Mouse (Mus musculus) intestine, embryonic 14.5 days (tissue): Measurements from ENCODE around the gene Olfr1420. TPM values are rescaled to one million over a fixed set of nuclear protein-coding genes. Genes with fewer than 3 reads are reported as not detected.
"Not testable (repeated sequence)": the region's sequence is repeated elsewhere in the genome, so short reads cannot be mapped to it uniquely, and the experiment has no call there.

Experiments used
- ATAC-seq: fragments of 200-750 bp; cut with Nextera tagmentation; replicated peaks from 2 replicates; pipeline ENCODE4 v1.8.0; 2017; ENCODE audit warnings: low read depth, moderate number of reproducible peaks, moderate TSS enrichment, moderate library complexity; ENCODE audit not compliant: low FRiP score, low TSS enrichment
- DNase-seq: peaks from one replicate; pipeline ENCODE4 v3.0.0-alpha.2; 2018; ENCODE audit warnings: low spot score
- H3K27ac ChIP-seq: fragments of 300-500 bp; sonication (generic); 2 replicates; pipeline ENCODE4 v1.5.1; 2014; ENCODE audit warnings: low read depth, mild to moderate bottlenecking, control low read depth
- H3K27me3 ChIP-seq: fragments of 300-500 bp; sonication (generic); replicated peaks from 2 replicates; pipeline ENCODE4 v1.6.1; 2014; ENCODE audit warnings: low read length, control low read depth; ENCODE audit not compliant: control insufficient read depth, insufficient read depth
- H3K36me3 ChIP-seq: fragments of 300-500 bp; sonication (generic); 2 replicates; pipeline ENCODE4 v1.6.1; 2014; ENCODE audit warnings: low read length, control low read depth; ENCODE audit not compliant: control insufficient read depth, insufficient read depth
- H3K4me1 ChIP-seq: fragments of 300-500 bp; sonication (generic); replicated peaks from 2 replicates; pipeline ENCODE4 v1.6.1; 2014; ENCODE audit warnings: low read length, control low read depth, mixed read lengths; ENCODE audit not compliant: control insufficient read depth, insufficient read depth
- H3K4me2 ChIP-seq: fragments of 300-500 bp; sonication (generic); 2 replicates; pipeline ENCODE4 v1.6.1; 2014; ENCODE audit warnings: low read length
- H3K4me3 ChIP-seq: fragments of 300-500 bp; sonication (generic); 2 replicates; pipeline ENCODE4 v1.5.1; 2014; ENCODE audit warnings: low read depth, low read length, control low read depth, mixed read lengths
- H3K9ac ChIP-seq: fragments of 300-500 bp; sonication (generic); 2 replicates; pipeline ENCODE4 v1.6.1; 2014; ENCODE audit warnings: mild to moderate bottlenecking, low read length
- H3K9me3 ChIP-seq: fragments of 300-500 bp; sonication (generic); 2 replicates; pipeline ENCODE4 v1.6.1; 2016; ENCODE audit warnings: low read length, control low read depth; ENCODE audit not compliant: control insufficient read depth
- whole genome bisulfite sequencing: fragments of 180-500 bp; shearing (Covaris S2); extraction: QIAGEN DNeasy Blood & Tissue Kit; methylation state at CpG from one replicate; pipeline ENCODE4 v1.1.7; 2014; 5-methylcytosine and 5-hydroxymethylcytosine counted together
- microRNA-seq: library from miRNA; unstranded; fragments of <30 nt; microRNA quantifications from one replicate; pipeline ENCODE4, GENCODE M21; 2016
- polyA plus RNA-seq: library from polyadenylated mRNA; unstranded; fragments of >200 nt; fragmentation: Nextera tagmentation; extraction: Ambion mirVana; gene quantifications from 2 replicates; pipeline ENCODE4 v1.2.1, GENCODE M21; 2014

Olfr1420 gene
- polyA plus RNA-seq, 1 experiment from 2014 or later, result 0.12 TPM

DNA sequence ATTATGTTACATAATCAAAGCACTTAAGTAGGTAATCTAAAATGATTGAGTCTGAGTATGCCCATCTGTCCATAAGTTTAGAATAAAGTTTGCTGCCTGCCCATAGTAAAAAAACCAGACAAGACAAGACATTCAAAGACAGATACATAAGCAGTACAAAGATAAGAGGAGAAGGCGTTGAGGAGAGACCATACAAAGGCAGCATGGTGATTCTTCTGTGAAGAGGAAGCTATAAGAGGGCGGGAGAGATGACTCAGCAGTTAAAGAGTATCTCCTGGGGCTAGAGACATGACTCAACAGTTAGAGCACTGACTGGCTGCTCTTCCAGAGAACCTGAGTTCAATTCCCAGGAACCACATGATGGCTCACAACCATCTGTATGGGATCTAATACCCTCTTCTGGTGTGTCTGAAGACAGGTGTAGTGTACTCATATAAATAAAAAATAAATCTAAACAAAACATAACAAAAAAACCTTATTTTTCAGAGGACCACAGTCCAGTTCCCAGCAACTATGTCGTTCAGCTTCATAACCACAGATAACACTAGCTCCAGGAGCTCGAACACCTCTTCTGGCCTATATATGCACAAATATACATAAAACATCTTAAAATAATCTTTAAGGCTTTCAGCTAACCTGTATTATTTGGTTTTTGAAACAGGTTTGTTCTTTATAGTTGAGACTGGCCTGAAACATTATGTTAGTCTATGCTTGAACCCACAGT is 41.8 kb downstream of the Olfr1420 start:
- Histone ChIP-seq H3K36me3 (peaks cover 96% of the 10 kb centered on the region), H3K4me1 (no peaks in the 10 kb centered on the region), H3K9ac (no peak overlapping the region), H3K4me2 (no peak overlapping the region), H3K9me3 (no peaks in the 10 kb centered on the region), H3K27ac (no peak overlapping the region), H3K4me3 (no peak overlapping the region), H3K27me3 (no peaks in the 10 kb centered on the region)
- DNase-seq (no peak), ATAC-seq (no peak)
- 92% methylated on average over 4 of the region's 4 CpGs for WGBS

DNA sequence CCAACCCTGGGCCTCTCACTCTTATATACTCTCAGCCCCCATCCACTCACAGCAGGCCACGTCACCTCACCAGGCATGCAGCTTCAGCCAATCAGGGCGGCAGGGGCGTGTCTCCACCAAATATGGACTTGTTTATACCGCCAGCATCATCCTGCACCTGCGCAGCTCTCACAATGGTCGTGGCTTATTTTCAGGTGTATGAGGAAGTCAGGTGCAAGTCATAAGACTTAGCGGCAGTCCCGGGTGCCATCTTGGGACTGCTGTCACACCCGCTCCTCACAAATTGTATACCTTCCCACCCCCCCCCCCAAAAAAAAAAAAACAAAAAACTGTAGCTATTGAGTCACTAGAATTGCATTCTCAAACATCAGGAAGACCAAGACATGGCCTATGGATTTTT is 60.1 kb downstream of the Olfr1420 start:
- WGBS, result 97% methylated on average over 9 of the region's 9 CpGs
- not testable (repeated sequence) for ATAC-seq

More for the DNA sequence above, 60.1 kb downstream of the Olfr1420 start:
- peaks cover 40% of the 10 kb centered on the region for H3K36me3 ChIP-seq
- H3K9me3 ChIP-seq, H3K4me2 ChIP-seq, H3K27me3 ChIP-seq, H3K9ac ChIP-seq, H3K4me1 ChIP-seq, H3K4me3 ChIP-seq, H3K27ac ChIP-seq, DNase-seq: not testable (repeated sequence)

Small RNA genes lying within 50 kb of the gene (microRNA-seq; reads per million reads assigned to microRNA genes)
- 8.4 reads per million, percentile 38 among the genes with 10 or more reads in this experiment for gene Mir6994

Other genes starting within 250 kb of the Olfr1420 start
- gene Ms4a3, start 245.7 kb upstream of the Olfr1420 start, polyA plus RNA-seq, result not detected in 2 replicates
- gene Oosp2, start 226.0 kb upstream of the Olfr1420 start, polyA plus RNA-seq, result not detected in 2 replicates
- gene Oosp1, start 195.4 kb upstream of the Olfr1420 start, polyA plus RNA-seq, result not detected in 2 replicates
- not detected in 2 replicates for gene Oosp3, start 189.5 kb upstream of the Olfr1420 start, polyA plus RNA-seq
- gene Gif, start 139.0 kb upstream of the Olfr1420 start, polyA plus RNA-seq, result not detected in 2 replicates
- 67.1 and 67.8 TPM in 2 replicates for gene Mrpl16, start 116.2 kb upstream of the Olfr1420 start, polyA plus RNA-seq
- 28.4 and 30.0 TPM in 2 replicates for gene Stx3, start 67.2 kb upstream of the Olfr1420 start, polyA plus RNA-seq
- gene Olfr1417, start 47.3 kb upstream of the Olfr1420 start, polyA plus RNA-seq, result 0.12 TPM in 1 of 2 replicates, not detected in the other
- gene Olfr1418, start 25.5 kb upstream of the Olfr1420 start, polyA plus RNA-seq, result not detected in 2 replicates
- gene Olfr1419, start 11.5 kb upstream of the Olfr1420 start, polyA plus RNA-seq, result not detected in 2 replicates
- gene Patl1, start 25.8 kb downstream of the Olfr1420 start, polyA plus RNA-seq, result 23.2 and 25.4 TPM in 2 replicates
- 8.8 and 9.0 TPM in 2 replicates for gene Osbp, start 79.4 kb downstream of the Olfr1420 start, polyA plus RNA-seq
- gene Olfr1423, start 154.8 kb downstream of the Olfr1420 start, polyA plus RNA-seq, result not detected in 2 replicates
- 0.12 TPM in 1 of 2 replicates, not detected in the other for gene Olfr1424, start 176.1 kb downstream of the Olfr1420 start, polyA plus RNA-seq
- gene Olfr1425, start 191.2 kb downstream of the Olfr1420 start, polyA plus RNA-seq, result not detected in 2 replicates
- gene Olfr1426, start 205.4 kb downstream of the Olfr1420 start, polyA plus RNA-seq, result not detected in 2 replicates
- not detected in 2 replicates for gene Olfr1427, start 216.8 kb downstream of the Olfr1420 start, polyA plus RNA-seq
- gene Olfr1428, start 229.3 kb downstream of the Olfr1420 start, polyA plus RNA-seq, result not detected in 2 replicates
- gene Olfr76, start 236.6 kb downstream of the Olfr1420 start, polyA plus RNA-seq, result not detected in 2 replicates